Mouse (Mus musculus) gastrocnemius, adult 2 months (tissue): ENCODE measurements around the gene St14. TPM values are rescaled to one million over a fixed set of nuclear protein-coding genes. Genes with fewer than 3 reads are reported as not detected.
"Not testable (repeated sequence)": the region's sequence is repeated elsewhere in the genome, so short reads cannot be mapped to it uniquely, and the experiment has no call there.

Experiments
- DNase-seq: peaks from one replicate; pipeline ENCODE4 v3.0.0; 2022
- H3K27ac ChIP-seq: fragments of 200-600 bp; 2 replicates; pipeline ENCODE4 v1.8.1; 2022; ENCODE audit warnings: mild to moderate bottlenecking
- H3K4me3 ChIP-seq: fragments of 200-600 bp; 2 replicates; pipeline ENCODE4 v1.8.1; 2022; ENCODE audit warnings: mild to moderate bottlenecking, moderate library complexity
- CTCF ChIP-seq: fragments of 200-600 bp; IDR thresholded peaks from 2 replicates; pipeline ENCODE4 v1.8.1; 2022; ENCODE audit warnings: antibody characterized with exemption, mild to moderate bottlenecking, moderate library complexity
- intact Hi-C: fragments of 180-260 bp; cut with DNase I; formaldehyde crosslinking; loops from one replicate; pipeline ENCODE4 v1.15.1; 2025
- long read RNA-seq, 2 experiments: library from polyadenylated mRNA; stranded (forward); transcript quantifications; one replicate each; pipeline ENCODE4 v2.0.0; 2021
- total RNA-seq, 2 experiments: library from RNA; stranded (reverse); gene quantifications; 2 replicates each; pipeline ENCODE4 v1.2.3; 2021

Gene St14
- total RNA-seq, result under 1 TPM in 1 of 2 experiments, not detected in 1; 0.08 TPM
- long read RNA-seq, experiment 1, result 0 reads
- long read RNA-seq, experiment 2, result 0 reads

DNA sequence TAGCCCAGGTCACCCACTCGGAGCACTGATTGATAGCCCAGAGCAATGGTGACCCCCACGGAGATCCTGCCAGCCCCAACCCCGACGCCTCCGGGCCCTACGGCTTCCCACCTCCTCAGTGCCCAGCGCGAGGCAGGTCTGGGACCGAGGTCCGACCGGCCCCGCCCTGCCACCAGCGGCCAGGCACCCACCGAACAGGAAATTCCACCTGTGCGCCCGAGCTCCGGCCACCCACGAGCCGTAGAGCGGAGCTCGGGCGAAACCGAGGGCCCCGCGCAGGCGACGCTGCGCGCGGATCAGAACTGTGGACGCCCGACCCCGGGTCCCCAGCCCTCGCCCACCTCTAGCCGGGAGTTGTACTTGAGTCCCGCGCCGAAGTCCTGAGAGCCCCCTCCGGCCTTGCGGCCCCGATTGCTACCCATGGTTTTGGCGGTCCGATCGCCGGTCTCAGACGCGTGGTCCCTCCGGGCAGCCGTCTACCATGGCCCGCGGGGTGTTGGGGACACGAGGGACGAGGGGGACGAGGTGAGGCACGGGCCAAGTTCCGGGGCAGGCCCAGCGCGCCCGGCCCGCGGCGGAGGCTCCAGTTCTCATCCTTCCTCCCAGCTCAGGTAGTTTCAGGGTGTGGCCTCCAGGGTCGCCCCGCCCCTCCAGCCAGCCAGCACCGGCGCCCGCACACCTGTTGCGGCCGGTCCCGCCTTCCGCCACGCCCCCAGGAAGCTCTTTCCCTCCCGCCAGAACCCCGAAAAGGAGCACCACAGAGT is at the start of gene St14:
TSS of gene St14 (minus strand) at position 649 of the 764 bp plus-strand sequence.
- TF ChIP-seq CTCF, result no peak
- DNase-seq, result no peak
- intact Hi-C loops, result no loop called here
- no peak within 1 kb of the TSS for H3K27ac ChIP-seq
- H3K4me3 ChIP-seq, result peak within 1 kb of the TSS; percentile 72

DNA sequence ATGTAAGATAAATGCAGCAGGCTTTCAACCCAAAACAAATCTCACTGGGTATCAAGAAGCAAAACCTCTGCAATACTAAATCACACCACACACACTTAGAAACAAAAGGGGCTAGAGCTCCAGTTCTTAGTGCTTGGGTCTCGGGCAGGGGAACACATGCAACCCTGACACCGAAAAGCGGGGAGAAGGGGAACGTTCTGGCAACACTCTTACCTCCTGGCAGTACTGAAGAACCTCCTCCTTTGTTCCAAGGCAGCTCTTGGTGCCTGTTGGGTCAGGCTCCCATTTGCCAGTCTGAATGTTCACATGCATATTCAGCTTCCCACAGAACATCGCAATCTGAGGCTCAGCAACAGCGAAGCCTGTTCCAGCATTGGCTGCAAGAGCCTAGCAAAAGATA is 46.0 kb upstream of the St14 start:
- Histone ChIP-seq H3K4me3 (no peak overlapping the region), H3K27ac (no peak overlapping the region)
- DNase-seq, result no peak
- no peak for TF ChIP-seq CTCF
- intact Hi-C loops, result no loop called here

DNA sequence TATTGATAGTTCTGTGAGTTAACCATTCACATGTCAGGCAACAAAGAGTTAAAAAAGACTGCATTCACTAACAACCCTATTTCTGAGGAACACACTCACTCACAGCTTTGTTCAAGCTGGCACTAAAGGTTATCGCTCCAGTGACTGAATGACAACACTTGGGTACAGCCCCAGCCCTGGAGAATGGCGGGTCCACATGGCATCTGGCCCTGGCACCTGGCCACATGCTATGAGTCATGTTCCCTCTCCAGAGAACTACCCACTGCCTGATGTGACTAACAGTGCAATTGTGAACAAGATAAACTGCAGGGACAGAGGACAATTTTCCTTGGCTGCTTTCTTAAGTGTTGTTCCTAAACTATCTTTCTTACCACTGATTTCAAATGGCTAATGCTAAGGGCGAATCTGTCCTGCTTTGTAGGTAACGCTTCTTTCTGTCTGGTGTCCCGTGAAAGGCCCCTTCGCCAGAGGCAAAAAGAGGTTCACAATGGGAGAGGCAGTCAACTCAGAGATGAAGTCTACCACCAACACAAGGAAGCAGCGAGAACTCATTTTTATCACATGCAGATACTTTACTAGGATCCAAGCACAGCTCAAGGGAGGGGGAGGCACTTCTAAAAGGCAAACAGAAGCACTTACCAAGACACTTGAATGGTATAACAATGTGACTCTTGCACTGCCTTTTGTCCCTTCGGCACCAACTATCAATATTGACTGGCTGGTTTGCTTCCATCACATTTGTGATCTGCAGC is 44.9 kb upstream of the St14 start:
- TF ChIP-seq CTCF, result no peak
- intact Hi-C loops, result no loop called here

DNA sequence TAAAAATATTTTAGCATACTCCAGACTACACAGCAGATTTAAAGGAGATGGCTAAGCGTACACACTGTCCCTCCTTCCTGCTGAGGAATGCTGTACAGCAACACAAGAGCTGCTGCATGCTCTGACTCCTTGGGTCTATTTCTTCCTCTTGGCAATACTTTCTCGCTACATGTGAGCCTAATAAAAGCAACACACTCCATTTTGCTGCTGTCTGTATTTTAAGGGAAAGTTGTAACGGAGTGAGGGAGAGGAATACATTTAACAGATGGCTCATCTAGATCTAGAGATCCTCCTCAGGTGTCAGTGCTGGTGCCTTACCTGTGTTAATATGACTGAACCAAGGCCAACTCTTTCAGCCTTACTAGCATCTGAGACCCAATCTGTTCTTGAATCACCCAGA is 44.3 kb upstream of the St14 start:
- DNase-seq, result no peak
- intact Hi-C loops, result no loop called here
- Histone ChIP-seq H3K27ac (peak overlapping the region; percentile 69), H3K4me3 (no peak overlapping the region)
- TF ChIP-seq CTCF, result no peak

More for the DNA sequence above, 44.9 kb upstream of the St14 start:
- no peak overlapping the region for H3K4me3 ChIP-seq
- peak; percentile 88 for DNase-seq
- H3K27ac ChIP-seq, result peak overlapping the region; percentile 69

DNA sequence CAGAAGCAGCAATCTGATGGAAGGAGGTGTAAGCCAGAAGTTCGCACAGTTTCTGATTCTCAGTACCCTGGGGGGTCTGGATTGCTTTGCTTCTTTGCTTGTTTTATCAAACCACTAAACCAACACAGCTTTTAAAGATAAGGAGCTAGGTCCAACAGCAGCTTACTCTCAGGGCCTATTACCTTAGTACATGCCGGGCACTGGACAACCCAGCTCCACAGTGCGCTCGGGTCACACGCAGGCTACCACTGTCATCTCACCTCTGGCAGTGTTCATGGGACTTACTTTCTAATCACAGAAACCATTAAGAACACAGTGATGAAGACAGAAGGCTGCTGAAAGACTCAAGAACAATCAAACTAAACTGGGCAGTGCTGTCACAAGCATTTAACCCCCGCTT is 43.7 kb upstream of the St14 start:
- Histone ChIP-seq H3K27ac (peak overlapping the region; percentile 1; the same call in 1 of the 2 replicates), H3K4me3 (no peak overlapping the region)
- intact Hi-C loops, result no loop called here
- DNase-seq, result no peak
- TF ChIP-seq CTCF, result no peak

DNA sequence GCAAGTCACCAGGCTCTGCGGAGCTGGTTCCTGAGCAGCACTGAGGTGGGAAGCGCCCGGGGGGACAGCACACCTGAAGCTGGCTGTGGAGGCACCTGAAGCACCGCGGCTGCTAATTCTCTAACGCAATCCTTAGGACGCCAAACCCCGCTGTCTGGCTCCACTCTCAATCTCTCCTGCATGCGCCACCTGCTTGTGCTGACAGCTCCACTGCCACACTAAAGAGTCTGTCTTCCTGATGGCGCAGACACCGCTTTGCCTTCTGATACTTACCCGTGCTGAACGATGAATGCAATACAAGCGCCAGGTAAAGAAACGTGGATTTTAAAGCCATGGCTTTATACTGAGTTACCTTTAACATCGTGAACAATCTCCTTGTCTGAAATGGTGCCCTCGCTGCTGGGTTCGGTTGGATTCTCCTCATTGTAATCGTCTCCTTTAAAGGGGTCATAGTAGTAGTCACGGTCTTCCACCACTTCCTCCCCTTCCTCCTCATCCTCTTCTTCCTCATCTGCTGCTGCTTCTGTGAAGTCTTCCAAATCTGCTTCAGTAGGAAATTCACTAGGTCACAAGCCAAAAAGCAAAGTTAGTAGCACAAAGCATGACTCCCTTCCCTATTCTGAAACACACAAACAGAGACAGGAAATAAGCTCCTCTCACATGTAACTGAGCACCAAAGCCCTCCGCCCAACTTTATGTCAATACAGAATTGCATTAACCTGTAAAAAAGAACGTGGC is 36.9 kb upstream of the St14 start:
- DNase-seq, result no peak
- no peak for TF ChIP-seq CTCF
- Histone ChIP-seq H3K27ac (0 out of 2 replicates have a peak overlapping the region, but pooled peaks have one; percentile 5), H3K4me3 (no peak overlapping the region)
- intact Hi-C loops, result no loop called here

DNA sequence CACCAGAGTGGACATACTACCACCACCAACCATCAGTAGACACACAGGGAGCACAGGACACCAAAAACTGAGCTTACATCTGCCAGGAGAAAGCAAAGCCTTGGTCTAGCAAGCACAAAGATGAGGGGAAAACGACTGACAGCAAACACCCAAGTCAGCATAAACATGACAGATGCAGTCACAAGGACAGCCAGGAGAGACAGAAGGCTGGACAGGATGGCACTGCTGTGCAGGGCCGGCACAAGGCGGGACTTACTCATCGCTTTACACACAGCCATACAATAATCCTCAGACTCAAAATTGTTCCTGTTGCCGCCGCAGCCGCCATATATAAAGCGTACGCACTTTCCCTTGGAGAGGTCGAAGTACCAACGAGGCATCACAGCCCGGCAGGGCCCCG is 35.7 kb upstream of the St14 start:
- H3K4me3 ChIP-seq, result no peak overlapping the region
- no peak for TF ChIP-seq CTCF
- no peak for DNase-seq
- H3K27ac ChIP-seq, result no peak overlapping the region
- intact Hi-C loops, result no loop called here

DNA sequence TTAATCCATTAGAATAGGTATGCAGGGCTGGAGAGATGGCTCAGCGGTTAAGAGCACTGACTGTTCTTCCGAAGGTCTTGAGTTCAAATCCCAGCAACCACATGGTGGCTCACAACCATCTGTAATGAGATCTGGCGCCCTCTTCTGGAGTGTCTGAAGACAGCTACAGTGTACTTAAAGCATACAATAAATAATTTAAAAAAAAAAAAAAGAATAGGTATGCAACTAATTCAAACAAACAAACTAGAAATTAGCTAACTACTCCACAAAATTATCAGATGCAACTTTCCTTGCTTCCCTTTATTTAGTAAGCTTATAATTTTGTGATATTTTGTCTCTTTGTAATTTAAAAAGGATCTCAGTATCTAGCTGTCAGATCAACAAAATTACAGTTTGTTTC is 33.9 kb upstream of the St14 start:
- H3K4me3 ChIP-seq, DNase-seq, intact Hi-C loops, H3K27ac ChIP-seq: not testable (repeated sequence)
- peak; percentile 44 for TF ChIP-seq CTCF

DNA sequence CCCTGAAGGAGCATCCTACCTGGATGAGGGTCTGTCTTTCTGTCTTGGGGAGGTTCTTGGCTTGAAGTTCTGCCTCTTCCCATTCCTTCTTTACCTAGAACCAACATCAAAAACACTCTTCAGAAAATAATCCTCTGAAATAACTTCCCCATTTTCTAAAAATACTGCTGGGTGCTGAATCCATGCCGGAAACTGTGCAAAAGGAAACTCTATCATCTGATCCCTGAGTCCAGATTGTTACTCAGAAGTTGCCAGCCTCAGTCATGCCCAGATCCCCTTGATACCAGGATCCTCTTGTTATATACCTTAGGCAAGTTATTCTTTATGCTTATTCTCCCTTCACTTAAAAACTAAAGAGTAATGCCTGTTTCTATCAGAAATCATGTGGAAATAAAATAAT is 31.7 kb upstream of the St14 start:
- no peak for TF ChIP-seq CTCF
- intact Hi-C loops, result loop anchor here (5.0 kb wide), 1 partner anchor 49 kb away; the partner anchor contains the start of gene Aplp2
- Histone ChIP-seq H3K27ac (peak overlapping the region; percentile 72), H3K4me3 (no peak overlapping the region)
- DNase-seq, result no peak

DNA sequence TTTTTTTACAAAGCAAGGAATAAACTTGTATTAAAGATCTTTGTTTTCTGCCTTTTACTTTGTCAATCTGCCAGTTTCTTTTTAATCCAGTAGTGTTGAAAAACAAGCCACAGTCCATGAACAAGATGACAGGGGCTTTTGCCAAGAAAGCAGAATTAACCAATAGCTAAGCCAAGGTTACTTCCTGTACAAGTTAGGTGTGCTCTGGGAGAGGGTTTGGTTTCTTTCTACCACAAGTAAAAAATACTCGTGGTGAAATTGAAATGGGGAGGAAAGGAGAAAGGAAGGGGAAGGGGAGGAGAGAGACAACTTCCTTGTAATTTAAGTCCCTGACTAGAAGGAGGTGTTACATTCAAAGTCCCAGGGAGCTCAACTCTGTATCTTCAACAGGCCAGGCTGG is 31.3 kb upstream of the St14 start:
- DNase-seq, result no peak
- peak overlapping the region; percentile 72 for H3K27ac ChIP-seq
- no peak overlapping the region for H3K4me3 ChIP-seq
- TF ChIP-seq CTCF, result no peak
- intact Hi-C loops, result loop anchor here (5.0 kb wide), 1 partner anchor 49 kb away; the partner anchor contains the start of gene Aplp2

DNA sequence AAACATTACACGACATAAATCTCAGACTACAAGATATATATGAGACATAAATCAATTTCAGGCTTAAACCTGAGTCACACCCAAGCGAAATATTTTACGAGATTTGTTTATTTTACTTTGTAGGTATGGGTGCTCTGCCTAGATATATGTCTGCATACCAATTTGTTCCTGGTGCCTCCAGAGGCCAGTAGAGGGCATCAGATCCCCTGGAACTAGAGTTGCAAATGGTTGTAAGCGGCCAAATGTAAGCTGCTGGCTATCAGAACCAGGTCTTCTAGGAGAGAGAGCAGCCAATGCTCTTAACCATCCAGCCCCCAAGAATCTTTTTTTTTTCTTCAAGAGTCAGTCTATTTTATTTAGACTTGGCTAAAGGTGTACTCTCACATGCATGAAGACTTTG is 28.3 kb upstream of the St14 start:
- no peak overlapping the region for H3K27ac ChIP-seq
- peak; percentile 56 for TF ChIP-seq CTCF
- intact Hi-C loops, result loop anchor here (5.0 kb wide), 1 partner anchor 52 kb away; the partner anchor contains the start of gene Aplp2
- no peak overlapping the region for H3K4me3 ChIP-seq
- DNase-seq, result no peak

DNA sequence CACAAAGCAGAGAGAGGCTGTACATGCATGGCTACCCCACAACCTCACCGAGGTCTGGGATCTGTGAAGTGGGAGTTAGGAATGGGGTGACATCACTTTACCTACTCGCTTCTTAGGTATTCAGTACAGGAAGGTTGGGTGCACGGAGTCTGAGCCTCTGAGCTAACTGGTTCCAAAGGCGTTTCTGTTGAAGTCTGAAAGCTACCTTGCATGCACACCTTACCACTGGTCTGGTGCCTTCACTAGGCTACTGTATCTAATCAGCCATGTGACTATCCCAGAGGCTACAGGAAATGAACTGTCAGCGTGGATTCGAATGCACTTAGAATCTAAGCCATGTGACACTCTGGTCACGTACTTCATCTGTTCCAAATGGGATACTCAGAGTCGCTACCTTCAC is 24.9 kb upstream of the St14 start:
- no peak for DNase-seq
- no peak overlapping the region for H3K4me3 ChIP-seq
- H3K27ac ChIP-seq, result no peak overlapping the region
- TF ChIP-seq CTCF, result no peak
- intact Hi-C loops, result no loop called here
